Mouse (Mus musculus) neutrophil, adult 59 days (primary cell): ENCODE measurements around the gene Tbc1d12. TPM values are rescaled to one million over a fixed set of nuclear protein-coding genes. Genes with fewer than 3 reads are reported as not detected.

Experiments
- total RNA-seq, 2 experiments: library from RNA; stranded (reverse); gene quantifications; 1 replicate in 1 of 2; 2 replicates in 1 of 2; pipeline ENCODE4 v1.2.4; 2023

Gene Tbc1d12
- 1 to 10 TPM; 1.1 to 1.5 TPM for total RNA-seq

DNA sequence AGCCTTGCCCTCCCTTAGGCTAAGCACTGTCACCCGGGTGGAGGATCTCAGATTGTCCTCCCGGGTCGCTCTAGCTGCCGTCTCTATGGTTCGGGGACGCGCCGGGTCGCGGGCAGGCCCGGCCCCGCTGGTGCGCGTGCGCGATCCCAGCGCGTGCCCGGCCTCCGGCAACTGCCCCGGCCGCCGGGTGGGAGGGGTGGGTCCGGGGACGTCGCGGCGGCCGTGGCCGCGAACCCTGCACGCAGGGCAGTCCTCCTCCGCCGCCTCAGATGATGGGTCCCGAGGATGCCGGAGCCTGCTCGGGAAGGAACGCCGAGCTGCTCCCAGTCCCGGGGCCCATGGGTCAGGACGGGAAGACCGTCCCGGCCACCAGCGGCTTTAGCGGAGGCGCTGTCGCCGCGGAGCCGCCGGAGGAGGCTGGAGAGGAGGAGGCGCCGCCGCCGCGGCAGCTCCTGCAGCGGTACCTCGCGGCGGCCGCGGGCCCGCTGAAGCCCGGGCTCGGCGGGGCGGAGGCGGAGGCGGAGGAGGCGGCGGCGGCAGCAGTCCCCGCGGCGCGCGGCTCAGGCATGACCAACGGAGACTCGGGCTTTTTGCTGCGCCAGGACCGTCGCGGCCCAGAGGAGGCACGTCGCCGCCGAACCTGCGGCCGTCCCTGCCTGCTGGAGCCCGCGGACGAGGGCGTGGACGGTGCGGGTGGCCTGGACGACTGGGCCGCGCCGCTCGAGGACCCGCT is at the start of gene Tbc1d12:
TSS of gene Tbc1d12 (plus strand) at position 142 of the 733 bp plus-strand sequence.

DNA sequence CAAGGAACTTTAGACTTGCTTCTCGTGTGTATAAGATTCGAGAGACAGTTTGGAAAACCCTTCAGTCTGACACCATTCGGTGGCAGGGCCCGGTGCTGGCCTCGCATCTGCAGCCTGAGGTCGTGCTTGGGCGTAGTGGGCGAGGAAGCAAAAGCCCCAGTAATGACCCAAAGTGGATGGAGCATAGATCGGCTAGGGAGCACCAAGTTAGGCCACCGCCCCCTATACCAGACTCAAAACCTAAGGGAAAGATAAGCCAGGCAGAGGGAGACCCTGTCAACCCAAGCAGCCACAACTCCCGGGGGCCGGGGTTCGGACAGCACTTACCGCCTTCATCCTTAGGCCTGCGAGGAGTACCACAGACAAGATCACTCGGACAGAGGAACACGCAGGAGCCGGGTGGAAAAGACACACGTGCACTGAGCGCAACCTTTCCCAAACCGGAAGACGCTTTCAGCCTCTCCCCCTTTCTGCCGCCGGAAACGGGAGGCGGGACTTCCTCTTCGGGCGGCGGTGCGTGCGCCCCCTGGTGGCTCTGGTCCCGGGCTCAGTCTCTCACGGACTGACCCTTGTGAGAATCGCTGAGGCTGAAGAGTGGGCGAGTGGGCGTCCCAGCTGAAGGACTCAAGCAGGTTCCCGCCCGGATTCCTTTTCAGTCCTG is 17.5 kb upstream of the Tbc1d12 start, which contains the start of gene Noc3l:
TSS of gene Noc3l (minus strand) at position 472 of the 661 bp plus-strand sequence.

DNA sequence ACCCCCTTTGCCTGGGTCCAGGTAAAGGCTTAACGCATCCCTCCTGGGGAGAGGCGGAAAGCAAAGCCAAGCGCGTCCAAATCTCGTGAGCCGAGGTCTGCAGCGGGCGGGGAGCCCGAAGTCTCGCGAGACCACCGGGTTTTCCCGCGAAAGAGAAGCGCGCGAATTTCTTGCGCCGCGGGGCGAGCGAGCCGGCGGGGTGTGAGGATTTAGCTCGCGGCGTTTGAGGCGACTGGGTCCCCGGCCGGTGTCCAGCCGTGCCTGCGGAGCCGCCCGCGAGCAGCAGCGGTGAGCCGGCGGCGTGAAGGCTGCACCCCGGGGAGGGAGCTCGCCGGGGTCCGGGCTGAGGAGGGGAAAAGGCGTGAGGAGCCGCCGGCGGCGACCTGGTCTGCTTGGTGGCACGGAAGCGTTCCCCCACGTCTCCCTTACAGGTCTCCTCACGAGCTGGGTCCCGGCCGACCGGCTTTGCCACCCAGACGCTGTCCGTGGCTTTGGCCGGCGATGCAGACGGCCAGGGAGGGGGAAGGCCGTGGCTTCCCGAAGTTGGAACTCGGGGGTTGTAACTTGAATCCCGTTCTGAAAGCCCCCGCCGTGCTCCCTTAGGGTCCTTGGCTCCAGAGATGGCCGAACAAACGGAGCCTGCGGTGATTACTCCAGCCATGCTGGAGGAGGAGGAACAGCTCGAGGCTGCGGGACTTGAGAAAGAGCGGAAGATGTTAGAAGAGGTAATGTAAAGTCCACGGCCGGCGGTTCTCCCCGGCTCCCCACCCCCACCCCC is 94.6 kb downstream of the Tbc1d12 start, which contains the start of gene Hells:
TSS of gene Hells (plus strand) at position 128 of the 778 bp plus-strand sequence.

Other genes with a start within 250 kb of the Tbc1d12 start
- 1 to 10 TPM; 3.3 to 3.8 TPM for gene Noc3l, start 17.3 kb upstream of the Tbc1d12 start, total RNA-seq
- 10 to 100 TPM; 30.5 to 34.4 TPM for gene Hells, start 94.3 kb downstream of the Tbc1d12 start, total RNA-seq
- gene Cyp2c55, start 170.4 kb downstream of the Tbc1d12 start, total RNA-seq = not detected
- not detected for gene Cyp2c65, start 224.4 kb downstream of the Tbc1d12 start, total RNA-seq